Mouse (Mus musculus) midbrain, embryonic 13.5 days (tissue): ENCODE data around the gene Htra2. TPM values are rescaled to one million over a fixed set of nuclear protein-coding genes. Genes with fewer than 3 reads are reported as not detected.

ENCODE experiments used
- ATAC-seq: fragments of 200-750 bp; cut with Nextera tagmentation; 2 replicates; pipeline ENCODE4 v1.8.0; 2017; ENCODE audit warnings: mild to moderate bottlenecking, moderate TSS enrichment, moderate library complexity
- H3K27ac ChIP-seq: fragments of 300-500 bp; sonication (generic); 2 replicates; pipeline ENCODE4 v1.5.1; 2015; ENCODE audit warnings: inconsistent platforms, mild to moderate bottlenecking, moderate library complexity
- H3K27me3 ChIP-seq: fragments of 300-500 bp; sonication (generic); 2 replicates; pipeline ENCODE4 v1.6.1; 2015; ENCODE audit warnings: mild to moderate bottlenecking, inconsistent platforms
- H3K36me3 ChIP-seq: fragments of 300-500 bp; sonication (generic); 2 replicates; pipeline ENCODE4 v1.6.1; 2015; ENCODE audit warnings: mild to moderate bottlenecking, inconsistent platforms
- H3K4me1 ChIP-seq: fragments of 300-500 bp; sonication (generic); replicated peaks from 2 replicates; pipeline ENCODE4 v1.6.1; 2015; ENCODE audit warnings: inconsistent platforms
- H3K4me2 ChIP-seq: fragments of 300-500 bp; sonication (generic); replicated peaks from 2 replicates; pipeline ENCODE4 v1.6.1; 2015; ENCODE audit warnings: moderate library complexity, mild to moderate bottlenecking, inconsistent platforms
- H3K4me3 ChIP-seq: fragments of 300-500 bp; sonication (generic); replicated peaks from 2 replicates; pipeline ENCODE4 v1.5.1; 2015; ENCODE audit warnings: mild to moderate bottlenecking, inconsistent platforms
- H3K9ac ChIP-seq: fragments of 300-500 bp; sonication (generic); replicated peaks from 2 replicates; pipeline ENCODE4 v1.6.1; 2015; ENCODE audit warnings: mild to moderate bottlenecking, inconsistent platforms
- H3K9me3 ChIP-seq: fragments of 300-500 bp; sonication (generic); 2 replicates; pipeline ENCODE4 v1.6.1; 2016; ENCODE audit warnings: mild to moderate bottlenecking, inconsistent platforms
- WGBS: fragments of 180-500 bp; shearing (Covaris S2); methylation state at CpG from one replicate; pipeline ENCODE4 v1.1.7; 2015; 5-methylcytosine and 5-hydroxymethylcytosine counted together
- polyA plus RNA-seq: library from polyadenylated mRNA; unstranded; fragments of >200 nt; fragmentation: Nextera tagmentation; extraction: Ambion mirVana; gene quantifications from 2 replicates; pipeline ENCODE4 v1.2.1, GENCODE M21; 2015

Htra2 gene
- polyA plus RNA-seq, 1 experiment from 2014 or later, result 65.3 TPM

DNA sequence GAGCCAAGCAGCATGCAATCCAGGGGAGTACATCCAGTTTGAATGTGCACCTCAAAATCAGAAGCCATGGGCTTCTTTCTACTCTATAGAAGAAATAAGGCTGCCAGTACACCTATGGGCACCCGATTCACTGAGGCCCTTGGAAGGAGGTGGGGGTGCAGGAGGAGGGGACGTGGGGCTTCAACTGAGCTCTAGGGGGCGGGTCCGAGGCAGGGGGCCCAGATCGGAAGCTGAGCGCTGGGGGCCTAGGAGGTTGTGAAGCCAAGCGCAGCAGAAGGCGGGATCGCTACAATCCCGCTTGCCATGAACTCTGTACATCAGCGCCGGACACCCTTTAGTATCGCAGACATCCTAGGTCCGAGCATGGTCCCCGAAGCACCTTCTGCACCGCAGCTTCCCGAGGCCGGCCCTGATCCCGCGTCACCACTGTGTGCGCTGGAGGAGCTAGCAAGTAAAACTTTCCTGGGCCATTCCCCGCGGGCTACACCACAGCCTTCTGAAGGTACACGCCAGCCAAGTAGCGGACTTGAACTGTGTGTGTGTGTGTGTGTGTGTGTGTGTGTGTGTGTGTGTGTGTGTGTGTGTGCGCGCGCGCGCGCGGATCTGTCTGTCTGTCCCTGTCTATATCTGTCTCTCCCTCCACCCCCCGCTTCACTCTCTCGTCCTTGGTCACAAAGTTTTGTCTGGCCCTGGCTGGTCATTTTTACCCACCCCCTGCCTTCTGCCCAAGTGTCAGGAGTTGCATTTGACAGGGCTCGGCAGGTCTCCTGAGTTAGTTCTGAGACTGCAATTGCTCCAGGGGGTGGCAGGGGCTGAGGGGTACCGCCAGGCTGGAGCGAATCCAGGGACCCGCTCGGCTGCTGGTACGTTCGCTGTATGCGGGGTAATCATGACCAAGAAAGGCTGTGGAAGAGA is 31.3 kb upstream of the Htra2 start, which contains the start of gene Lbx2:
Gene Lbx2, plus strand, starts transcription at position 247 of the 915 bp plus-strand sequence.
- WGBS, result 3% methylated on average over 42 of the region's 42 CpGs
- H3K27me3 ChIP-seq, result peaks cover 94% of the 10 kb centered on the region
- no peak within 1 kb of the TSS for H3K4me2 ChIP-seq
- H3K4me3 ChIP-seq, result peak within 1 kb of the TSS; percentile 16; the same call in 1 of the 2 replicates
- H3K27ac ChIP-seq, result no peak within 1 kb of the TSS
- H3K36me3 ChIP-seq, result peaks cover 9% of the 10 kb centered on the region
- peaks cover 11% of the 10 kb centered on the region for H3K4me1 ChIP-seq
- no peak for ATAC-seq
- H3K9me3 ChIP-seq, result no peaks in the 10 kb centered on the region
- H3K9ac ChIP-seq, result no peak within 1 kb of the TSS

DNA sequence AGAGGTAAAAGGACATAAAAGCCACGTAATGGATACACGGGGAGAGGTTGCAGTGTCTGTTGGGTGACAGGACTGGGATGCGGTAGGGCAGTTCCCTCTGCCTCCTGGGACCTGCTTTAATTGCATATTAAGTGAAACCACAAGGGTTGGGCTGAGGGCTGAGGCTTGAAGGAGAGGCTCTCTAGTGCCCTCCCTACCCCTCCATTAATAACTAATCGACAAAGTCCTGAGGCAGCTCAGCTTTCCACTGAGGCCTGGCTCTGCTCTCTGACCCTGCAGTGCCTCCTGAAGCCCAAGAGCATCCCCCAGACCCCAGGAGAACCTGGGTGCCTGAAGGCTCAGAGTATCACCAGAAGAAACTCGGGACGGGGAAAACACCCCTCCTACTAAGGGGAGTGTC is 29.4 kb upstream of the Htra2 start:
- no peak; the same call in 1 of the 2 replicates for ATAC-seq
- H3K27me3 ChIP-seq, result peaks cover 77% of the 10 kb centered on the region
- peaks cover 23% of the 10 kb centered on the region for H3K36me3 ChIP-seq
- H3K27ac ChIP-seq, result no peak overlapping the region
- 2% methylated on average over 6 of the region's 6 CpGs for WGBS
- no peak overlapping the region for H3K4me3 ChIP-seq
- no peak overlapping the region for H3K9ac ChIP-seq
- H3K4me1 ChIP-seq, result peaks cover 20% of the 10 kb centered on the region
- H3K4me2 ChIP-seq, result no peak overlapping the region
- H3K9me3 ChIP-seq, result no peaks in the 10 kb centered on the region

DNA sequence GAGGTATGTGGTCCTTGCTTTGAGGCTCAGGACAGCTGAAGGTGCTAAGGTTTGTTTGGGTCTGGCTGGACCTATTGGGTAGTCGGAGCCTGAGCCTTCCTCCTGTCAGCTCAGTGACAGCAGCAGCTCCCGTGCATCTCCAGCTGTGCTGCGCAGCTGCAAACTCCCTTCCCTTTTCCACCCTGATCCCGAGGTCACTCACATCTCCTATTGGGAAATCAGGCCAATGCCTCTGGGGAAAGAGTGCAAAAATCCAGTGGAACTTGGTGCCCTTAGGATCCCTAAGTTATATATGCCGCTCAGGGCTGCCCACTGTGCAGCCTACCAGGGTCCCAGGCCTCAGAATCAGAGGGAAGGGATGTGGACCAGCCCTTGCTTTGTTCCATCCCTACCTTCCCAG is 28.4 kb upstream of the Htra2 start:
- no peak overlapping the region for H3K9ac ChIP-seq
- H3K4me2 ChIP-seq, result no peak overlapping the region
- no peak overlapping the region for H3K27ac ChIP-seq
- H3K36me3 ChIP-seq, result peaks cover 23% of the 10 kb centered on the region
- ATAC-seq, result no peak
- no peak overlapping the region for H3K4me3 ChIP-seq
- peaks cover 28% of the 10 kb centered on the region for H3K4me1 ChIP-seq
- peaks cover 68% of the 10 kb centered on the region for H3K27me3 ChIP-seq
- H3K9me3 ChIP-seq, result no peaks in the 10 kb centered on the region
- WGBS, result 5% methylated on average over 5 of the region's 5 CpGs

DNA sequence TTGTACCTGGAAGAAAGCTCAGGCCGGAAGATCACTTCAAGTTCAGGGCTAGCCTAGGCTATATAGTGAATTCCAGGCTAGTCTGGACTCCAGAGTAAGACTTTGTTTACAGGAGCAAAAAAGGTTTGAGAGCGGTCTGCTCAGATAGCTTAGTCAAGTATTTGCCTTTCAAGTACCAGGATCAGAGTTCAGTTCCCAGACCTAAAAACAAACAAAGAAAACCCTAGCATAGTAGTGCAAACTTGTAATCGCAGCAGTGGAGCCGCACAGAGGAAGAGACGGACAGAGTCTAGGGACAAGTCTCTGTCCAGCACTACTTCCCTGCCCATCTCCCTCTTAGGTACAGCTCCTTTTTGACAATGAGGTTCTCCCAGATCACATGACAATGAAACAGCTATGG is 25.1 kb upstream of the Htra2 start:
- H3K27me3 ChIP-seq, result peaks cover 54% of the 10 kb centered on the region
- no peak overlapping the region for H3K4me2 ChIP-seq
- 96% methylated on average over 5 of the region's 5 CpGs for WGBS

DNA sequence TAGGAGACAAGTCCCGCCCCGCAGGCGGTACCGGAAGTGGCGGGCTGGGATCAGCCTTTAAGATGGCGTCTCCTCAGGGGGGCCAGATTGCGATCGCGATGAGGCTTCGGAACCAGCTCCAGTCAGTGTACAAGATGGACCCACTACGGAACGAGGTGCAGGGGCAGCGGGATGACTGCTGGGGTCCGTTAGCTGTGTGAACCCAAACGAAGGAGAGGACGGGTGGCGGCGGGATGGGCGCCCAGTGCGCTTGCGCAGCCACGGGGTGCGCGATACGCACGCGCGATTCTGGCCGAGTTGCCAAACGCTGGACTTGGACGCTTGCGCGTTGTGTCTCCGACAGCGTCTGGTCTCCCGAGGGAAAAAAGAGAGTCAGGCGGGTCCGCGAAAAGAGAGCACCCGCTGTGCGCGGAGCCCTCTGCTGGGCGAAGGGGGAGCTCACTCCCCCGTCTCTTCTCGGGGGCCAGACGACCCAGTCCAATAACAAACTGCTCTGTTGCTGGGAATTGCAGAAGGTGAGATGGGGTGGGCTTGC is 23.3 kb upstream of the Htra2 start:
- peak overlapping the region; percentile 82 for H3K4me2 ChIP-seq
- H3K27ac ChIP-seq, result peak overlapping the region; percentile 91
- peaks cover 23% of the 10 kb centered on the region for H3K36me3 ChIP-seq
- under 1% methylated on average over 46 of the region's 46 CpGs for WGBS
- H3K9me3 ChIP-seq, result no peaks in the 10 kb centered on the region
- peak overlapping the region; percentile 77 for H3K9ac ChIP-seq
- H3K4me1 ChIP-seq, result peaks cover 25% of the 10 kb centered on the region
- peak; percentile 92 for ATAC-seq
- H3K27me3 ChIP-seq, result peaks cover 54% of the 10 kb centered on the region
- H3K4me3 ChIP-seq, result peak overlapping the region; percentile 72

More for the DNA sequence above, 25.1 kb upstream of the Htra2 start:
- no peak overlapping the region for H3K4me3 ChIP-seq
- ATAC-seq, result no peak
- peaks cover 25% of the 10 kb centered on the region for H3K4me1 ChIP-seq
- H3K27ac ChIP-seq, result no peak overlapping the region
- no peaks in the 10 kb centered on the region for H3K9me3 ChIP-seq
- no peak overlapping the region for H3K9ac ChIP-seq
- H3K36me3 ChIP-seq, result peaks cover 23% of the 10 kb centered on the region

DNA sequence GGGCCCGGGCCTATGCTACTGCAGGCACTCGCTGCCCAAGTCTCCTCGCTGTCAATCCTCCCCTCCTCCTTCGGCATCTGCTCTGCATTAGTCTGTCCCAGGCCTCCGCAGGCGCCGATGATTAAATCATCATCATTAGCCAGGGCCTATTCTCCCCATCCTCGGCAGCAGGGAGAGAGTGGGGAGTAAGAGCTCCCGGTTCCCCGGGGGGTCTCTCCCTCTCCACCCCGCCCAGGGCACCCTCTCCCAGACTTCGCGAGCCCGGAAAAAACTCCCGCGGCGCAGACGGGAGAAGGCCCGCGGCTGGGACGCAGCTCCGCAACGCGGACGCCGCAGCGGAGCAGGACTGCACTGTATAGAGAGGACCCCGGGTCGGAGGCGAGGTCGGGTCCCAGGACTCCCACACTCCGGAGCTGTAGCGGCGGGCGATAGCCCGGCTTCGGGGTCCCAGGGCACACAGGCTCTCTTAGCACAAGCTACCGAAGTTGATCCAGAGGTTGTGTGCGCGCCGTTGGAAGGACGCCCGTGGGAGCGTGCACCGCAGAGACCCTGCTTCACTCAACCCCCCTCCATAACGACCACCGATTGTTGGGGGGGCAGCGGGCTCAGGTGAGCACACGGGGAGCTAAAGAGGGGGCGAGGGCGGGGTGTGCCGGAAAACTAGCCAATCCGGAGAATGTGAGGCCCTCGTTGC is 22.7 kb upstream of the Htra2 start, which contains the start of gene Pcgf1:
Gene Pcgf1, plus strand, starts transcription at position 240 of the 694 bp plus-strand sequence.
- WGBS, result under 1% methylated on average over 54 of the region's 54 CpGs
- Histone ChIP-seq H3K9me3 (no peaks in the 10 kb centered on the region), H3K9ac (peak within 1 kb of the TSS; percentile 77), H3K4me3 (peak within 1 kb of the TSS; percentile 72), H3K4me1 (peaks cover 25% of the 10 kb centered on the region), H3K27ac (peak within 1 kb of the TSS; percentile 91), H3K4me2 (peak within 1 kb of the TSS; percentile 88), H3K27me3 (peaks cover 54% of the 10 kb centered on the region), H3K36me3 (peaks cover 23% of the 10 kb centered on the region)
- peak; percentile 87 for ATAC-seq

- H3K9ac ChIP-seq, result no peak overlapping the region
These were observed 19.9 kb upstream of the Htra2 start for GRCm38 (mm10) chr6:83074979-83075378.

GRCm38 (mm10) chr6:83071220-83071619 is 16.1 kb upstream of the Htra2 start:
- H3K27ac ChIP-seq, result no peak overlapping the region
- H3K4me3 ChIP-seq, result peak overlapping the region; percentile 8; the same call in 1 of the 2 replicates
- H3K4me2 ChIP-seq, result no peak overlapping the region
- H3K27me3 ChIP-seq, result peaks cover 100% of the 10 kb centered on the region
- WGBS, result under 1% methylated on average over 20 of the region's 24 CpGs
- H3K9me3 ChIP-seq, result no peaks in the 10 kb centered on the region
- 0 out of 2 replicates have a peak, but pooled peaks have one; percentile 49 for ATAC-seq
- H3K4me1 ChIP-seq, result peaks cover 25% of the 10 kb centered on the region
- H3K36me3 ChIP-seq, result no peaks in the 10 kb centered on the region
- H3K9ac ChIP-seq, result no peak overlapping the region

More at GRCm38 (mm10) chr6:83074979-83075378, 19.9 kb upstream of the Htra2 start:
- H3K36me3 ChIP-seq, result 0 out of 2 replicates have a peak, but pooled peaks cover under 1% of the 10 kb centered on the region
- 12% methylated on average over 2 of the region's 2 CpGs for WGBS
- H3K4me2 ChIP-seq, result no peak overlapping the region
- no peak overlapping the region for H3K27ac ChIP-seq
- peaks cover 33% of the 10 kb centered on the region for H3K4me1 ChIP-seq
- peaks cover 72% of the 10 kb centered on the region for H3K27me3 ChIP-seq
- H3K4me3 ChIP-seq, result no peak overlapping the region
- H3K9me3 ChIP-seq, result no peaks in the 10 kb centered on the region
- ATAC-seq, result no peak

- peak overlapping the region; percentile 17 for H3K4me2 ChIP-seq
- no peaks in the 10 kb centered on the region for H3K9me3 ChIP-seq
- peaks cover 100% of the 10 kb centered on the region for H3K27me3 ChIP-seq
- ATAC-seq, result 0 out of 2 replicates have a peak, but pooled peaks have one; percentile 31
- no peaks in the 10 kb centered on the region for H3K36me3 ChIP-seq
- H3K9ac ChIP-seq, result no peak overlapping the region
- no peak overlapping the region for H3K27ac ChIP-seq
- 2% methylated on average over 53 of the region's 58 CpGs for WGBS
- peaks cover 25% of the 10 kb centered on the region for H3K4me1 ChIP-seq
- peak overlapping the region; percentile 16 for H3K4me3 ChIP-seq
These were observed 15.5 kb upstream of the Htra2 start for GRCm38 (mm10) chr6:83070311-83071219.

GRCm38 (mm10) chr6:83070247-83070310 is 15.0 kb upstream of the Htra2 start, which contains the start of gene Tlx2:
TSS of gene Tlx2 (minus strand) at chr6:83070293.
- Histone ChIP-seq H3K27ac (no peak within 1 kb of the TSS), H3K9me3 (no peaks in the 10 kb centered on the region), H3K4me2 (peak within 1 kb of the TSS; percentile 17), H3K9ac (no peak within 1 kb of the TSS), H3K27me3 (peaks cover 100% of the 10 kb centered on the region), H3K4me3 (peak within 1 kb of the TSS; percentile 16), H3K36me3 (no peaks in the 10 kb centered on the region), H3K4me1 (peaks cover 25% of the 10 kb centered on the region)
- ATAC-seq, result 0 out of 2 replicates have a peak, but pooled peaks have one; percentile 7
- WGBS, result 0% methylated on average over 3 of the region's 10 CpGs

- no peaks in the 10 kb centered on the region for H3K9me3 ChIP-seq
- H3K27ac ChIP-seq, result no peak overlapping the region
- H3K4me1 ChIP-seq, result peaks cover 25% of the 10 kb centered on the region
- no peak for ATAC-seq
- no peak overlapping the region for H3K9ac ChIP-seq
- 1% methylated on average over 68 of the region's 69 CpGs for WGBS
- H3K27me3 ChIP-seq, result peaks cover 100% of the 10 kb centered on the region
- peak overlapping the region; percentile 16; the same call in 1 of the 2 replicates for H3K4me3 ChIP-seq
- peak overlapping the region; percentile 17 for H3K4me2 ChIP-seq
- no peaks in the 10 kb centered on the region for H3K36me3 ChIP-seq
These were observed 14.6 kb upstream of the Htra2 start for GRCm38 (mm10) chr6:83069488-83070246.
